Mouse (Mus musculus): Measurements from ENCODE around the gene Anks4b. TPM values are rescaled to one million over a fixed set of nuclear protein-coding genes. Genes with fewer than 3 reads are reported as not detected.
A peak's percentile ranks its signal among the peaks of the same experiment; 100 is the strongest.

Anks4b gene
- total RNA-seq (2021), result under 1 TPM; 0.40 to 0.48 TPM
- not detected in 2 replicates for polyA plus RNA-seq (2012; rRNA removed)
- long read RNA-seq, result 0 reads

- peak; percentile 27 for DNase-seq
These were observed at the start of gene Anks4b for GRCm38 (mm10) chr7:120173603-120174244. Gene Anks4b, plus strand, starts transcription at chr7:120173858.

DNA sequence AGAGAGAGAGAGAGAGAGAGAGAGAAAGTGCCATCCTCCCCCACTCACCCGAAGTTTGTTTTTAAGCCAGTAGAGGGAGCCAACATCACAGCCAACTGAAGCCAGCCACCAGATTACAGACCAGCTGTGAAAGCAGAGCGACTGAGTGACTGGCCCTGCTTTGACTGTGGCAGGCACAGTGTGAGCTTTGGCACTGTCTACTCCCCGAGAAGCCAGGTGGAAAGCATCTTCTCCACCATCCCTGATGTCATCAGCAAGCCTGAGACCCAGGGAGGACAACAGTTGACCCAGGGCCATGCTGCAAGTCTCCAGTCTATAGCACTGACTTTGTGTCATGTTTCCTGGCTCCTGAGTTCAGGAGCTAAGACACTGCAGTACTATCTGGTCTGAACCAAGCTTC is 48.8 kb upstream of the Anks4b start:
- peak; percentile 78 for DNase-seq

GRCm38 (mm10) chr7:120126976-120127685 is 46.5 kb upstream of the Anks4b start:
- DNase-seq, result no peak

GRCm38 (mm10) chr7:120127686-120128059 is 46.0 kb upstream of the Anks4b start:
- DNase-seq, result no peak

DNA sequence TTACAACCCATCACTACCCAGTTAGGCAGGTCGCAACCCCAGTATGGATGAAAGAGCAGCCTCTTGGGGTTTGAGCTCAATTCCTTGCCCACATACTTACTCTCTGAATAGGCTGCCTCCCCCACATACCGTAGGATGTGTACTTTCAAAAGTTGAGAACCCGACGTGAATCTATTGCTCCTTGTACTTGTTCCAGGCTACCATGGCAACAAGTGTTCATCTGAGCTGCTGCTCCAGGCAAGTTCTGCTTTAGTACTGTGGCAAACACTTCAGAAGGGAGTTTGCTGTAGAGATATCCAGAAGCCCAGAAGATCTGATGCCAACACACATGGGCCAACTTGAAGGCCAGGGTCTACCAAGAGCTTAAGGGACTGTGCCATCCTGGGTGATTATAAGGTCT is 44.7 kb upstream of the Anks4b start:
- peak; percentile 20 for DNase-seq

GRCm38 (mm10) chr7:120142743-120143142 is 30.9 kb upstream of the Anks4b start:
- no peak for DNase-seq

DNA sequence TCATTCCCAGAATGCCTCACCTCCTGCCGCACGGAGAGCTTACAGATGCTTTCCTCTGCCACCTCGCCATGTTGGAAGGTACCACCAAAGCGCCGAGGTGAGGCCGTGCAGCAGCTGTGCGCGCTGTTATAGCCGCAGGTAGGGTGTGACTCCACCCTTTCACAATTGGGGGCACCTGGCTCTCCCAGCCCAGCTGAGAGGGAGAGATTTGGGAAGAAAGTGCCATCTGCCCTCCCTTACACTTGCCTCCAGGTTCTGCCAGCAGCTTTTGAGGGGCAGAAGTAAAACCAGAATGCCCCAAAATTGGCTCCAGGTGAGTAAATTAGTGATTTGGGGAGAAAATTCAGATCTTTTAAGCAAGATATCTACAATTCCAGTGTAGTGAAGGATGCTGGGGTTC is 28.5 kb upstream of the Anks4b start, which contains the start of gene Zp2:
Zp2 (minus strand) TSS at position 101 of the 400 bp plus-strand sequence.
- no peak for DNase-seq

GRCm38 (mm10) chr7:120150257-120150656 is 23.4 kb upstream of the Anks4b start:
- DNase-seq, result peak; percentile 18

GRCm38 (mm10) chr7:120150898-120151297 is 22.8 kb upstream of the Anks4b start:
- no peak for DNase-seq

DNA sequence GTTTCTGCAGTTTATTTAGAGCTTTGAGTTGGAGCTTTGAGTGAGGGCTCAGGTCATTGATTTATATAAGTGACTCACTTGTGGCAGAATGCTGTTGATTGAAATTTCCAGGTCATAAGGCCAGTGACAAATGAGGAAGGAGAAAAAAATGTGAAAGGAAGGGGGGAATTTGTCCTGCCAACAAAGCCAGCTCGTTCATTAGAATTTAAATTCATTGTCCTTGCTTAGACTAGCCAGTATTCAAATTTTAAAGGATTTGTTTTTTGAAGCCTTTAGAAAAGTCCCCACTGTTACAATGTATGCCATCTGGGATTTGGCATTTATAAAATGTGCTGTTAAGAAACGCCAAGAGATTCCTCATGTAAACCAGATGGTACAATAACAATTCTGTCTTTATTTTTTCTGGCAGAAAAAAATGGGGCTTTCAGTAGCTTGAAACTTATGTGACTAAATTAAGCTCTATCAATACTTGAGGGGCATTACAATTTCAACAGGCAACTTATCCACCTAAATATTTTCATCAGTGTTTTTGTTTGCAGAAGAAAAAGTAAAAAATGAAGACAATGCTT is 16.7 kb upstream of the Anks4b start:
- no peak for DNase-seq

GRCm38 (mm10) chr7:120157575-120158061 is 16.0 kb upstream of the Anks4b start:
- no peak for DNase-seq

DNA sequence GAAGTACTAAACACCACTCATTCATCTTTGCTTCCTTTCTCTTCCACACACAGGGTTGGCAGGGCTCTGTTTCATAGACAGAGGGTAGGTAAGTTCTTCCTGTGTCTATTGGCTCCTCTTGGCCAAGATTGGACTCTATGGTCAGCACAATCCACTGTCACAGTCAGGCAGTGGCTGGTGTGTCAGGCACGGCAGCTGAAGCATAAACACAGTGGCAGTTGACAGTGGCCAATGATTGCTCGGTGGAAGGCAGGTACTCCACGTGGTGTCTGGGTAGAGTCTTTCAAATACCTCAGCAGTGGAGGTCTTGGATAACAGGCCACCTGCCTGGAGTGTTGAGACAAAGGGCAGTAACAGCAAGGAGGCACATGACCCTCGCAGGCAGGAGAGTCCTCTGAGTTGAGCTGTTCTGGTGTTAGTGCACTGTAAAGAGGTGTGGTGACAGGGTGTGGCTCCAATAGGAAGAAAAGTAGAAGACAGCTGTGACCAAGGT is 15.5 kb upstream of the Anks4b start:
- DNase-seq, result no peak

DNA sequence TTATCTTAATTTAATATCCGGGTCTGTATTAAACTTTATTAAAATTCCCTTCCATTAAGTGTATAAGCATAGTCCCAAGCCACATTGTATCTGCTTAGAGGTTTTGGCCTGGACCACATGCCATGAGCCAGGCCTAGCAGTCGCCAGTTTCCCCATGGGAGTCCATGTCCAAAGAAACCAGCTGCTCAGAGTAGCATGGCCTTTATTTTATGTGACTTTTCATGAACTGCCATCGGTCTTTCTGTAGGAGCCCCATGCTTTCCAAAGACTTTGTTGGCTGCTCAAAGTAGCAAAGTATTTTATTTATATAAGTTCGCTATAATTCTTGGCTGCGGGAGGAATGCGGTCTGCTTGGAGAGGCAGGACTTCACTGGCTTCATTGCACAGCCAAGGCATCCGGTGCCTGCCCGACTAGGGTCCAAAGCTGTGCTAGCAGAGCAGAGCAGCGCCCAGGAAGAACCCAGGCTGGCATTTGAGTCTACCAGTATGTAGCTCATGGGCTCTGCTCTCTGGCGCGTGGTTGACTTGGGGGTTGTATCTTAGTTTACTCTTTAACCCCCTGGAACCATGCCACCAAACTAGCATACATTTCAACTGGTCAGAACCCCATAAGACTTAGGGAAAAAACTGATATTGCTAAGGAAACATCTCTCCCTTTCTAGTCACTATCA is 9.9 kb upstream of the Anks4b start:
- no peak for DNase-seq

DNA sequence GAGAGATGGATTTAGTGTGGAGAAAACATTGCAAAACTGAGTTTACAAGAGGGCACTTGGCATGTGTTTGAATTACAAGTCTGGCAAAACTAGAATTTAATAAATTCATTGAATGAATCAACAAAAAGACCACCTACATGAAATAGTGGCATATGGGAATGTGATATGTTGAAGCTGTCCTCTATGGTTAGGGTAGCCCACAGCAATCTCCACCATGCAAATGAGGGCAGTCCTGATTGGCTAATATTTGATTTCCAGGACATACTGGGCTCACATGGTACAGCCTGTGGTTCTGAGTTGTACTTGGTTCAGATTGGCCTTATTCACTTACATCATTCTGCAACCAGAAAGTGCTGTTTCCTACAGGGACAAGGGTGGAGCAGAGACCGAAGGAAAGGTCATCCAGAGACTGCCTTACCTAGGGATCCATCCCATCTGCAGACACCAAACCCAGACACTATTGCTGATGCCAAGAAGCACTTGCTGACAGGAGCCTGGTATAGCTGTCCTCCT is 1.4 kb upstream of the Anks4b start:
- DNase-seq, result no peak

DNA sequence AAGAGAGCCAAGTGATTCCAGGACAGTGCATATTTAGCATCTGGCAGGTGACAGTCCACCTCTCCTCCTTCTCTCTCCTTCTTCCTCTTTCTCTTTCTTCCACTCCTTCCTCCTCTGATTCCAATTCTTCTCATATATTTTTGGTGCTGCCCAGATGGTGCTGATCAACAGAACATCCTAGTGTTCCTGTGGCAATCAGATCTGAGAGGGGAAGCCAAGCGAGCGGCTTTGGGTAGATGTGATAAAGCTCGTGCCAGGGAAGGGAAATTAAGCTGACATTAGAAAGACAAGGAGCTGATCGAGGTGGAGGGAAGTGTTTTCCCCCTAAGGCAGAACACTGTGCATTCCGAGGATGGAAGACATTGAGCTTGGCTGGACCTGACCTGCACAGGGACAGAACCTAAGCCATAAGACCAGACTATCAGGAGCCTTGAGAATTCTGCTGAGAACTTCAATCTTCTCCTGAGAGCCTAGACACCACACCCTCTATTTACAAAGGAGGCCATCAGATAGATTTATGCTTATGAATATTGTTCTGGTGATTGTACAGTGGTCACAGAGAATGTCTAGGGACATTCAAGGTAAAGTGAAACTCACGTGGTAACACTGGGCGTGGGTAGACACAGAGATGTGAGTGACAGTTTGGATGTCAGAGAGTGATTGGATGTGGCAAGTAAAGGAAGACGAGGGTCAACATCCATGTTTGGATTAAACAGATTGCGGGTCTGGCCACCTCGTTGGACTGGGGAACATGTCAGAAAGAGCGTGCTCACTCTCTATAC is 1.3 kb downstream of the Anks4b start:
- no peak for DNase-seq

DNA sequence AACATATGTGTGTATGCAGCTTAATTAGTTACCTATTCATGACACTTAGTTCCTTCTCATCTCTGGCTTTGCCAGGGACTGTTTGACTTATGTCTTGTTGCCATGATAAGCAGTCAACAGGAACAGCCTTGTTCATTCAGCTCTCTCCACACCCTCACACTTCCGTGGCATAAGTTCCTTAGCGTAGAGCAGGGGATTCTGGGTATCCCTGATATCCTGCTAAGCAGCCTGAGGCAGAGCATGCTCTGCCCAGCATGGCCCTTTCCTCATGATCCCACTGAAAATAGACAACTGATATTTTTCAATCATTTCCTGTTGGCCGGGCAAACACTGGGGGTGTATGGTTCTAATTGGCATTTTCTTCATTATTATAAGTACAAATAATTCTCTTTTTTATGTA is 4.0 kb downstream of the Anks4b start:
- no peak for DNase-seq

DNA sequence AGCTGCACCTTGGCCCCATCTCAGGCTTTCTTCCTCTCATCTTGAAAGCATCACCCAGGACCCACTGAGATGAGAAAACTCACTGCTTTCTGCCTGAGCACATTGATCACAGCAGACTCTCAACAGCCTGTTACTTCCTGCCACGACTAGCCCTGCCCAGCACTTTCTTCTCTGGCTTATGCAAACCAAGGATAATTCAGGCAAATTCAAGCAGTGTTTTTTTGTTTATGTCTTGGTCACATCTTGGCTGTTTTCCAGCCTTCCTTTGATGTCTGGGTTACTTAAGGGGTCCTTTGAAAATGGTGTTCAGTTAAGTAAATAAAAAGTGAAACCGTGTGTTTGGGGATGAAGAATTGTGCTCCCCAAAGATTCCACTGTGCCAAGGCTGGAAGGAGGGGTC is 5.3 kb downstream of the Anks4b start:
- no peak for DNase-seq

DNA sequence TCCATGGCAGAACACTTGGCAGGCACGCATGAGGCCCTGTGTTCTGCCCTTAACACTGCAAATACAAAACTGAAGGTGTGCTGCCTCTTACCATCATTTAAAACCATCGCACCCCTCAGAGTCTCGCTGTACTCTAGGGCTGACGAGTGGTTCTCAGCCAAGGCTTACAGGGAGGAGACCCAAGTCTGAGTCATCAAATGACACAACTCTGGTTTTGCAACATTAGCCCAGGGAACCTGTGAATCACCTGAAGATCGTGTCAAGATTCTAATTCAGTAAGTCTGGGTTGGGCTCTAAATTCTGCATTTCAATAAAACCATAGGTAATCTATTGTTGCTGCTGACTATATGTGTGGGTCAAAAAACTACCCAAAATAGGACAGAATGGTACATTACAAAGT is 6.9 kb downstream of the Anks4b start:
- DNase-seq, result peak; percentile 20

- DNase-seq, result no peak
These were observed 8.0 kb downstream of the Anks4b start for GRCm38 (mm10) chr7:120181401-120182230.

DNA sequence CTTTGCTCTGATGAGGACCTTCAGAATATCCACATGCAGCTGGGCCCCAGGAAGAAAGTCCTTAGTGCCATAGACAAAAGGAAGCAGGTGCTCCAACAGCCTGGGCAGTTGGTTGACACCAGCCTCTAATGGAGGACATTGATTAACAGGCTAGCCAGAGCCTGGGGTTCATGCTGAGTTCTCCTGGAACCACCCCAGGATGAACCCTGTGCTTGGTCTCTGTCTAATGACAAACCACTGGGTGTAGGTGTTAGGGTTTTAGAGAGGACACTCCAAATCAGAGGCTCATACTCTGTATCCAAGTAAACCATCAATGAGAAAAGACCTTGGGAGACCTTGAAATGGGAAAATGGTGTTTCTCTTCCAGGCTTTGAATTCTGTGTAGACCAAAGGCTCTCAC is 9.2 kb downstream of the Anks4b start:
- no peak for DNase-seq
